Mouse (Mus musculus): ENCODE data around the gene Armc7. TPM values are rescaled to one million over a fixed set of nuclear protein-coding genes. Genes with fewer than 3 reads are reported as not detected.
"Not testable (repeated sequence)": the region's sequence is repeated elsewhere in the genome, so short reads cannot be mapped to it uniquely, and the experiment has no call there.

The Armc7 gene
- polyA plus RNA-seq, 1 experiment from 2014 or later = 9.0 TPM

- H3K4me1 ChIP-seq (ENCODE audit: insufficient read depth, low read depth, low read length) = peaks cover 4% of the 10 kb centered on the region; the same call in 1 of the 2 replicates
- ATAC-seq = peak; percentile 63
- H3K4me2 ChIP-seq (replicated peaks; ENCODE audit: low read depth, low read length) = no peak overlapping the region
- WGBS = 16% methylated on average over 15 of the region's 15 CpGs
- H3K4me3 ChIP-seq (ENCODE audit: low read depth, low read length) = no peak overlapping the region
- peak overlapping the region; percentile 62; the same call in 1 of the 2 replicates for H3K27ac ChIP-seq (ENCODE audit: low read length)
- TF ChIP-seq EP300 (IDR thresholded peaks at IDR 0.05) = peak; percentile 86
- TF ChIP-seq CTCF (IDR thresholded peaks at IDR 0.05) = peak; percentile 99
- H3K9ac ChIP-seq (replicated peaks; ENCODE audit: low read depth) = no peak overlapping the region
- DNase-seq (ENCODE audit: low spot score) = peak; percentile 91
- H3K36me3 ChIP-seq (ENCODE audit: insufficient read depth, low read length) = no peaks in the 10 kb centered on the region
- no peaks in the 10 kb centered on the region for H3K9me3 ChIP-seq (ENCODE audit: low read length)
- H3K27me3 ChIP-seq (replicated peaks; ENCODE audit: insufficient read depth, low read length) = no peaks in the 10 kb centered on the region
Measured at GRCm38 (mm10) chr11:115473626-115474275, 1.7 kb upstream of the Armc7 start.

GRCm38 (mm10) chr11:115475758-115476237 is 331 bp downstream of the Armc7 start:
- Histone ChIP-seq H3K9me3 (ENCODE audit: low read length) (no peaks in the 10 kb centered on the region), H3K27me3 (replicated peaks; ENCODE audit: insufficient read depth, low read length) (no peaks in the 10 kb centered on the region), H3K9ac (replicated peaks; ENCODE audit: low read depth) (peak overlapping the region; percentile 82), H3K27ac (ENCODE audit: low read length) (peak overlapping the region; percentile 52; the same call in 1 of the 2 replicates), H3K4me3 (ENCODE audit: low read depth, low read length) (peak overlapping the region; percentile 77), H3K36me3 (ENCODE audit: insufficient read depth, low read length) (no peaks in the 10 kb centered on the region), H3K4me2 (replicated peaks; ENCODE audit: low read depth, low read length) (peak overlapping the region; percentile 93), H3K4me1 (ENCODE audit: insufficient read depth, low read depth, low read length) (peaks cover 4% of the 10 kb centered on the region; the same call in 1 of the 2 replicates)
- ATAC-seq (peak; percentile 6), DNase-seq (ENCODE audit: low spot score) (no peak)
- under 1% methylated on average over 28 of the region's 28 CpGs for WGBS
- TF ChIP-seq CTCF (IDR thresholded peaks at IDR 0.05) (no peak), EP300 (IDR thresholded peaks at IDR 0.05) (no peak)

GRCm38 (mm10) chr11:115476630-115477029 is 1.2 kb downstream of the Armc7 start:
- H3K27ac ChIP-seq (ENCODE audit: low read length); ATAC-seq; H3K36me3 ChIP-seq (ENCODE audit: insufficient read depth, low read length); H3K4me3 ChIP-seq (ENCODE audit: low read depth, low read length); H3K27me3 ChIP-seq (replicated peaks; ENCODE audit: insufficient read depth, low read length); H3K4me1 ChIP-seq (ENCODE audit: insufficient read depth, low read depth, low read length); H3K9me3 ChIP-seq (ENCODE audit: low read length); H3K9ac ChIP-seq (replicated peaks; ENCODE audit: low read depth); DNase-seq (ENCODE audit: low spot score): not testable (repeated sequence)
- WGBS = 76% methylated on average over 4 of the region's 4 CpGs
- peak overlapping the region; percentile 93; the same call in 1 of the 2 replicates for H3K4me2 ChIP-seq (replicated peaks; ENCODE audit: low read depth, low read length)

- H3K4me2 ChIP-seq (replicated peaks; ENCODE audit: low read depth, low read length); ATAC-seq; H3K4me3 ChIP-seq (ENCODE audit: low read depth, low read length); H3K9ac ChIP-seq (replicated peaks; ENCODE audit: low read depth); H3K4me1 ChIP-seq (ENCODE audit: insufficient read depth, low read depth, low read length); H3K27ac ChIP-seq (ENCODE audit: low read length); H3K36me3 ChIP-seq (ENCODE audit: insufficient read depth, low read length); H3K27me3 ChIP-seq (replicated peaks; ENCODE audit: insufficient read depth, low read length); H3K9me3 ChIP-seq (ENCODE audit: low read length): not testable (repeated sequence)
- peak; percentile 41 for DNase-seq (ENCODE audit: low spot score)
- WGBS = 73% methylated on average over 7 of the region's 7 CpGs
Measured at GRCm38 (mm10) chr11:115477388-115477787, 1.9 kb downstream of the Armc7 start.

- no peak overlapping the region for H3K4me3 ChIP-seq (ENCODE audit: low read depth, low read length)
- no peaks in the 10 kb centered on the region for H3K9me3 ChIP-seq (ENCODE audit: low read length)
- no peaks in the 10 kb centered on the region for H3K36me3 ChIP-seq (ENCODE audit: insufficient read depth, low read length)
- no peak for DNase-seq (ENCODE audit: low spot score)
- peaks cover 4% of the 10 kb centered on the region; the same call in 1 of the 2 replicates for H3K4me1 ChIP-seq (ENCODE audit: insufficient read depth, low read depth, low read length)
- H3K4me2 ChIP-seq (replicated peaks; ENCODE audit: low read depth, low read length) = no peak overlapping the region
- ATAC-seq = no peak
- 78% methylated on average over 9 of the region's 9 CpGs for WGBS
- H3K9ac ChIP-seq (replicated peaks; ENCODE audit: low read depth) = no peak overlapping the region
- H3K27ac ChIP-seq (ENCODE audit: low read length) = no peak overlapping the region
- H3K27me3 ChIP-seq (replicated peaks; ENCODE audit: insufficient read depth, low read length) = no peaks in the 10 kb centered on the region
- TF ChIP-seq EP300 (IDR thresholded peaks at IDR 0.05) (no peak), CTCF (IDR thresholded peaks at IDR 0.05) (no peak)
Measured at GRCm38 (mm10) chr11:115478296-115478938, 3.0 kb downstream of the Armc7 start.

GRCm38 (mm10) chr11:115481553-115482259 is 6.2 kb downstream of the Armc7 start:
- Histone ChIP-seq H3K4me3 (ENCODE audit: low read depth, low read length) (no peak overlapping the region), H3K27ac (ENCODE audit: low read length) (no peak overlapping the region), H3K36me3 (ENCODE audit: insufficient read depth, low read length) (no peaks in the 10 kb centered on the region), H3K4me1 (ENCODE audit: insufficient read depth, low read depth, low read length) (no peaks in the 10 kb centered on the region), H3K27me3 (replicated peaks; ENCODE audit: insufficient read depth, low read length) (no peaks in the 10 kb centered on the region), H3K9me3 (ENCODE audit: low read length) (no peaks in the 10 kb centered on the region), H3K4me2 (replicated peaks; ENCODE audit: low read depth, low read length) (no peak overlapping the region), H3K9ac (replicated peaks; ENCODE audit: low read depth) (no peak overlapping the region)
- TF ChIP-seq CTCF (IDR thresholded peaks at IDR 0.05) (no peak), EP300 (IDR thresholded peaks at IDR 0.05) (no peak)
- ATAC-seq (no peak), DNase-seq (ENCODE audit: low spot score) (no peak)
- WGBS = 72% methylated on average over 6 of the region's 6 CpGs

Measured in lung, postnatal 0 days (tissue).